Mouse (Mus musculus) sigmoid colon, adult 10 weeks (tissue): ENCODE data around the gene Vmn1r179. TPM values are rescaled to one million over a fixed set of nuclear protein-coding genes. Genes with fewer than 3 reads are reported as not detected.

Experiments used
- polyA plus RNA-seq: library from polyadenylated mRNA; stranded (reverse); fragments of 350-450 nt; fragmentation: Illumina TruSeq; extraction: RNeasy Lipid Tissue Mini Kit (QIAGEN cat#74804); gene quantifications from one replicate; pipeline ENCODE4 v1.2.3, GENCODE M21; 2014; ENCODE audit warnings: low read depth, low replicate concordance

Vmn1r179 gene
- not detected for polyA plus RNA-seq

GRCm38 (mm10) chr7:23926678-23927077 is at the start of gene Vmn1r179:
Gene Vmn1r179 (plus strand): TSS chr7:23926978.

GRCm38 (mm10) chr7:23891709-23892108 is 35.1 kb upstream of the Vmn1r179 start, which contains the start of gene Vmn1r178:
Gene Vmn1r178 (plus strand): TSS chr7:23892009.

GRCm38 (mm10) chr7:23950332-23950731 is 23.6 kb downstream of the Vmn1r179 start, which contains the start of gene Vmn1r180:
Gene Vmn1r180 (plus strand): TSS chr7:23950632.

GRCm38 (mm10) chr7:23974315-23974714 is 47.5 kb downstream of the Vmn1r179 start, which contains the start of gene Vmn1r181:
Gene Vmn1r181 (plus strand): TSS chr7:23974615.

Other genes starting within 250 kb of the Vmn1r179 start
- not detected for gene Vmn1r173, start 226.3 kb upstream of the Vmn1r179 start, polyA plus RNA-seq
- not detected for gene Vmn1r174, start 174.7 kb upstream of the Vmn1r179 start, polyA plus RNA-seq
- gene Vmn1r175, start 116.3 kb upstream of the Vmn1r179 start, polyA plus RNA-seq, result not detected
- not detected for gene Vmn1r176, start 89.6 kb upstream of the Vmn1r179 start, polyA plus RNA-seq
- not detected for gene Vmn1r177, start 60.5 kb upstream of the Vmn1r179 start, polyA plus RNA-seq
- gene Vmn1r178, start 35.0 kb upstream of the Vmn1r179 start, polyA plus RNA-seq, result not detected
- not detected for gene Vmn1r180, start 23.7 kb downstream of the Vmn1r179 start, polyA plus RNA-seq
- gene Vmn1r181, start 47.6 kb downstream of the Vmn1r179 start, polyA plus RNA-seq, result 0.28 TPM
- not detected for gene V1rd19, start 74.7 kb downstream of the Vmn1r179 start, polyA plus RNA-seq
- gene Vmn1r183, start 126.3 kb downstream of the Vmn1r179 start, polyA plus RNA-seq, result not detected
- 12.2 TPM for gene Zfp180, start 154.9 kb downstream of the Vmn1r179 start, polyA plus RNA-seq
- gene Zfp112, start 185.3 kb downstream of the Vmn1r179 start, polyA plus RNA-seq, result 1.7 TPM
- 7.3 TPM for gene Zfp235, start 207.2 kb downstream of the Vmn1r179 start, polyA plus RNA-seq
- gene Zfp114, start 248.1 kb downstream of the Vmn1r179 start, polyA plus RNA-seq, result 0.50 TPM